Mouse (Mus musculus) stomach, postnatal 0 days (tissue): ENCODE results near the gene Pknox2.

Experiments
- CTCF ChIP-seq: IDR thresholded peaks from 2 replicates; pipeline ENCODE4 v1.5.1; 2016; ENCODE audit warnings: antibody characterized with exemption, low read depth, mild to moderate bottlenecking, moderate library complexity
- EP300 ChIP-seq: optimal IDR thresholded peaks from 2 replicates; pipeline ENCODE3; 2016; ENCODE audit warnings: antibody characterized with exemption

DNA sequence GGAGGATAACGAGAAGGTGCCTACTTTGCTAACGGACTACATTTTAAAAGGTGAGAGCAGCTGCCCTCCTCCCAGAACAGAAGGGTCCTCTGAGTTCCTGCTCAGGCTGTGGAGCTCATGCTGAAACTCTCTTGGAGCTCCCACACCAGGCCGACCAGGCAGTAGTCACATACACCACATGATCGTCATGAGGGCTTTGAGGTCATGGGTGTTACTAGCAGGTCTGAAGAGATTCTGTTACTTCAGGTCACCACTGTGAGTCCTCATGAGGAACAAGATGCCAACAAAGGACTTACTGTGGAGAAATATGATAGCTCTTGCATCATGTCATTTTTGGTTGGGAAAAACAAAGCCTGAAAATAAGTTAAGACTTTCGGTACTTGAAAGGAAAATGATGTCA is 270.9 kb downstream of the Pknox2 start:
- TF ChIP-seq CTCF = no peak
- TF ChIP-seq EP300 = no peak
